Mouse (Mus musculus) limb, embryonic 15.5 days (tissue): ENCODE measurements at regions not wholly inside any gene's neighbourhood (a gene's known extent, or its start where the extent isn't known, plus 50 kb on each side); places are given as distances from the start of the nearest gene placed in this dataset. TPM values are rescaled to one million over a fixed set of nuclear protein-coding genes. Genes with fewer than 3 reads are reported as not detected.
A peak's percentile ranks its signal among the peaks of the same experiment; 100 is the strongest.

Experiments
- ATAC-seq: fragments of 200-750 bp; cut with Nextera tagmentation; 2 replicates; pipeline ENCODE4 v1.8.0; 2017; ENCODE audit warnings: low read depth, moderate TSS enrichment; ENCODE audit not compliant: insufficient number of reproducible peaks, low FRiP score, low TSS enrichment
- H3K27ac ChIP-seq: fragments of 300-500 bp; sonication (generic); 2 replicates; pipeline ENCODE4 v1.5.1; 2015; ENCODE audit warnings: moderate library complexity, mild to moderate bottlenecking, inconsistent platforms
- H3K27me3 ChIP-seq: fragments of 300-500 bp; sonication (generic); 2 replicates; pipeline ENCODE4 v1.6.1; 2015; ENCODE audit warnings: inconsistent platforms
- H3K36me3 ChIP-seq: fragments of 300-500 bp; sonication (generic); 2 replicates; pipeline ENCODE4 v1.6.1; 2015; ENCODE audit warnings: inconsistent platforms
- H3K4me1 ChIP-seq: fragments of 300-500 bp; sonication (generic); 2 replicates; pipeline ENCODE4 v1.6.1; 2015; ENCODE audit warnings: inconsistent platforms
- H3K4me2 ChIP-seq: fragments of 300-500 bp; sonication (generic); 2 replicates; pipeline ENCODE4 v1.6.1; 2015; ENCODE audit warnings: mild to moderate bottlenecking, inconsistent platforms
- H3K4me3 ChIP-seq: fragments of 300-500 bp; sonication (generic); 2 replicates; pipeline ENCODE4 v1.5.1; 2015; ENCODE audit warnings: mild to moderate bottlenecking, inconsistent platforms
- H3K9ac ChIP-seq: fragments of 300-500 bp; sonication (generic); 2 replicates; pipeline ENCODE4 v1.6.1; 2015; ENCODE audit warnings: inconsistent platforms
- H3K9me3 ChIP-seq: fragments of 300-500 bp; sonication (generic); 2 replicates; pipeline ENCODE4 v1.6.1; 2016; ENCODE audit warnings: inconsistent platforms
- WGBS: fragments of 180-500 bp; shearing (Covaris S2); methylation state at CpG from one replicate; pipeline ENCODE4 v1.1.7; 2015; 5-methylcytosine and 5-hydroxymethylcytosine counted together
- microRNA-seq: library from miRNA; unstranded; fragments of <30 nt; microRNA quantifications from one replicate; pipeline ENCODE4, GENCODE M21; 2016

GRCm38 (mm10) chr10:37210223-37210622, 71.5 kb upstream of the Marcks start:
- ATAC-seq, result no peak
- no peaks in the 10 kb centered on the region for H3K9me3 ChIP-seq
- WGBS, result 86% methylated on average over 1 of the region's 1 CpGs

GRCm38 (mm10) chr10:37206986-37207385, 68.3 kb upstream of the Marcks start:
- Histone ChIP-seq H3K4me3 (no peak overlapping the region), H3K9me3 (no peaks in the 10 kb centered on the region), H3K27ac (no peak overlapping the region), H3K36me3 (no peaks in the 10 kb centered on the region), H3K27me3 (no peaks in the 10 kb centered on the region), H3K4me2 (no peak overlapping the region), H3K4me1 (no peaks in the 10 kb centered on the region), H3K9ac (no peak overlapping the region)
- ATAC-seq, result no peak
- 84% methylated on average over 1 of the region's 1 CpGs for WGBS

More at GRCm38 (mm10) chr10:37210223-37210622, 71.5 kb upstream of the Marcks start:
- Histone ChIP-seq H3K36me3 (no peaks in the 10 kb centered on the region), H3K9ac (no peak overlapping the region), H3K4me1 (no peaks in the 10 kb centered on the region), H3K27me3 (no peaks in the 10 kb centered on the region), H3K4me3 (no peak overlapping the region), H3K4me2 (no peak overlapping the region), H3K27ac (no peak overlapping the region)

- no peak overlapping the region for H3K4me3 ChIP-seq
- ATAC-seq, result no peak
- no peak overlapping the region for H3K4me2 ChIP-seq
- H3K4me1 ChIP-seq, result no peaks in the 10 kb centered on the region
- no peaks in the 10 kb centered on the region for H3K9me3 ChIP-seq
- no peak overlapping the region for H3K27ac ChIP-seq
- H3K27me3 ChIP-seq, result no peaks in the 10 kb centered on the region
- H3K9ac ChIP-seq, result no peak overlapping the region
- no peaks in the 10 kb centered on the region for H3K36me3 ChIP-seq
- 34% methylated on average over 4 of the region's 4 CpGs for WGBS
These were observed 67.8 kb upstream of the Marcks start for GRCm38 (mm10) chr10:37206546-37206945.

GRCm38 (mm10) chr10:37203709-37204108, 65.0 kb upstream of the Marcks start:
- 90% methylated on average over 1 of the region's 1 CpGs for WGBS
- H3K27me3 ChIP-seq, result no peaks in the 10 kb centered on the region
- H3K4me2 ChIP-seq, result no peak overlapping the region
- no peak for ATAC-seq
- no peaks in the 10 kb centered on the region for H3K36me3 ChIP-seq
- no peaks in the 10 kb centered on the region for H3K9me3 ChIP-seq
- no peak overlapping the region for H3K9ac ChIP-seq
- H3K4me3 ChIP-seq, result no peak overlapping the region
- no peak overlapping the region for H3K27ac ChIP-seq
- H3K4me1 ChIP-seq, result no peaks in the 10 kb centered on the region

DNA sequence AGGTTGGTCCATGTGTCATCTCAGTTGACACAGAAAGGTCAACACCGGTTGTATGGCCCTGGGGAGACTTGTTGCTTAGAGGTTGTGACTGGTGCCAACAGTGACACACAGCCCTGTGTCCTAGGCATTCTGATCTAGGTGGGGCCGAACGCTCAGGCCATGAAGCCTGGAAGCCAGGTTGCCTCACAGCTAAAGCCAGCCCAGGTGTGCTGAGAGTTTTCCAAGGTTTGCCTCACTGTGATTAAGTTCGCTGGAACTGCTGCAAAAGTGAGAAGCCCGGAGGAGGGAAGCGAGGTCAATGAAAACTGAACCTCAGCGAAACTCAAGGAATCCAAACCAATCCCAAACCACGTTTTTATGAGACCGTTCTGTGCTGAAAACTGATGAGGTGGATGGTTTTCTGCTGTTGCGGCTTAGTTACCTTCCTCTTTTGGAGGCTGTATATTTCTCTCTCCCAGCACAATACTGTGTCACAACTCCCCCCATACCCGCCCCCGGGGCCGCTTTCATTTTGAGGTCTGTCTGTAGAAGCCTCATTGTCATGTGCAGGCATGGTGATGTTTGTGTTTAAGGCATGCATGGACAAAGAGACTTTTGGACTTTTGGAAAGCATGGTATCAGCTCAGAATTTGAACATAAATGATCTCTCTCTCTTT, 56.2 kb upstream of the Marcks start:
- no peak overlapping the region for H3K4me3 ChIP-seq
- no peaks in the 10 kb centered on the region for H3K36me3 ChIP-seq
- WGBS, result 43% methylated on average over 13 of the region's 13 CpGs
- H3K4me1 ChIP-seq, result peaks cover 8% of the 10 kb centered on the region
- H3K9me3 ChIP-seq, result no peaks in the 10 kb centered on the region
- H3K27ac ChIP-seq, result peak overlapping the region; percentile 87
- 0 out of 2 replicates have a peak overlapping the region, but pooled peaks have one; percentile 2 for H3K4me2 ChIP-seq
- no peaks in the 10 kb centered on the region for H3K27me3 ChIP-seq
- ATAC-seq, result peak; percentile 57
- no peak overlapping the region for H3K9ac ChIP-seq

DNA sequence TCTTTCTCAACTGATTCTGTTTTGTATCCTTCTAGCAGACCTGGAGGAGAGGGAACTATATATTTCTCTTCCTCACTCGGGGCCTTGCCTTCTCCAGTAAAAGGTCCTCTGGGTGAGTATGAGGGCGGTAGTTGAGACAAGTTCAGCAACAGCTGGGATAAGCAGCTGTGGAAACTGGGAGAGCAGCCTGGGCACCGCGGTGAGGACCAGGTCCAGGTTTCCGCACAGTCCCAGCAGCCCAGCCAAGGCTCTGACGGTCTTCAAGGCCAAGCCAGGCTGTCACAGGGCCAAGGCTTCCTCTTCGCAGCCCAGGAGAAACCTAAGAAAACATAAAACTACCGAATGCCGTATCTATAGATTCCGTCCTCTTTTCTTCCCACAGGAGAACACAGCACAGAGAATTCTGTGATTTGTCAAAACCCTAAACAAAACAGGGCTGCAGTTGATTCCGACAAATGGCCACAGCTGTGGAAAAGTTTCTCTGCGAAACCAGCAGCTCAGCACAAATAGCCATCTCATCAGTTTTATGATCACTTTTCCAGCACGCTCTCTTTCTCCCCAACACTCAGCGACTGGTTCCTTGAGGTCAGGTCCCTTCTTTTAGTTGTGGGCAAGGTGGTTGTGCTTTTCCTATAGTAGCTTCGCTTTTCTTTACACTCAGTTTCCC, 55.5 kb upstream of the Marcks start:
- H3K27me3 ChIP-seq, result no peaks in the 10 kb centered on the region
- peaks cover 8% of the 10 kb centered on the region for H3K4me1 ChIP-seq
- 44% methylated on average over 15 of the region's 15 CpGs for WGBS
- peak overlapping the region; percentile 87 for H3K27ac ChIP-seq
- H3K36me3 ChIP-seq, result no peaks in the 10 kb centered on the region
- no peak overlapping the region for H3K4me3 ChIP-seq
- H3K9ac ChIP-seq, result no peak overlapping the region
- ATAC-seq, result peak; percentile 85
- H3K4me2 ChIP-seq, result 0 out of 2 replicates have a peak overlapping the region, but pooled peaks have one; percentile 7
- no peaks in the 10 kb centered on the region for H3K9me3 ChIP-seq

DNA sequence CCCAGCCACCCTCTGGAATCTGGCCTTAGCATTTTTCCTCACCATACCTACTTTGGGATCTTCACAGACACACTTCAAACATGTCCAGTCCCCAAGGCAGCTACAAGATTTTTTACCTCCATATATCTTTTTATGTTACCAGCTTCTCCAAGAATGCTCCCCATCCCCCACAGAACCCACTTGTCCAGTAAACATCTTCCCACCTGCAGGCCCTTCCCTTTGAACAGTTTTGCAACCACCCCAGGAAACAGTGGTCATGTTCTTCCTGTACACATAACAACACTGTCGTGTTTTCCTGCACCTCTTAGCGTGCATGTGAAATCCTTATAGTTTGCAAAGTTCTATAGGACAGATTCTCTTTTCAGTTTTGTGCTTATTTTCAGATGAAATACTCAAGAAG, 53.9 kb upstream of the Marcks start:
- no peak overlapping the region for H3K27ac ChIP-seq
- H3K27me3 ChIP-seq, result no peaks in the 10 kb centered on the region
- 79% methylated on average over 2 of the region's 2 CpGs for WGBS
- peaks cover 8% of the 10 kb centered on the region for H3K4me1 ChIP-seq
- H3K9ac ChIP-seq, result no peak overlapping the region
- no peak overlapping the region for H3K4me3 ChIP-seq
- H3K36me3 ChIP-seq, result no peaks in the 10 kb centered on the region
- no peak for ATAC-seq
- H3K4me2 ChIP-seq, result no peak overlapping the region
- no peaks in the 10 kb centered on the region for H3K9me3 ChIP-seq

DNA sequence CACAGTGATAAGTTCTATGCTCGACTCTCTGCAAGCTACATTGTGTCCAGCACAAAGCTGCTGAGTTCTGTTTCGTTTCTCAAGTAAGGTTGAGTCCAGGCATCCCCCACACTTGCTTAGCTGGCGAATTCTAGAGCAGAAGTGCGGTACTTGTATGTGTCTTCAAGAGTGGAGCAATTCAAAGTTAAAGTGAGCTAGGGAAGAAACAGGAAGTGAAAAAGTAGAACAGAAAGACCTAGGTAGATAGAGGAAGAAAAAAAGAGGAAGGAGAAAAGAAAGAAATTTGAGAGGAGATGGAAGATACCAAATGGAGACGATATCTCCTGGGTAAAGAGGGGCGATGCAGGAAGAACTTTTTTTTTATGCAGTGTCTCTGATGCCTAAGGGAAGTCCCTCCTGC, 51.4 kb upstream of the Marcks start:
- H3K27ac ChIP-seq, result no peak overlapping the region
- H3K27me3 ChIP-seq, result no peaks in the 10 kb centered on the region
- peaks cover 7% of the 10 kb centered on the region for H3K4me1 ChIP-seq
- H3K36me3 ChIP-seq, result no peaks in the 10 kb centered on the region
- no peak overlapping the region for H3K9ac ChIP-seq
- no peak overlapping the region for H3K4me3 ChIP-seq
- H3K9me3 ChIP-seq, result no peaks in the 10 kb centered on the region
- ATAC-seq, result no peak
- WGBS, result 78% methylated on average over 6 of the region's 6 CpGs
- no peak overlapping the region for H3K4me2 ChIP-seq

Small RNAs in the stretch of these regions (microRNA-seq; reads per million reads assigned to microRNA genes)
- not detected for gene Gm24710
